Mouse (Mus musculus) hindbrain, postnatal 0 days (tissue): ENCODE measurements around the gene Olfr1123. TPM values are rescaled to one million over a fixed set of nuclear protein-coding genes. Genes with fewer than 3 reads are reported as not detected.
A peak's percentile ranks its signal among the peaks of the same experiment; 100 is the strongest.
"Not testable (repeated sequence)": the region's sequence is repeated elsewhere in the genome, so short reads cannot be mapped to it uniquely, and the experiment has no call there.

Source experiments
- ATAC-seq: fragments of 200-750 bp; cut with Nextera tagmentation; 2 replicates; pipeline ENCODE4 v1.8.0; 2017; ENCODE audit warnings: mild to moderate bottlenecking, moderate TSS enrichment, moderate library complexity
- DNase-seq: peaks from one replicate; pipeline ENCODE4 v3.0.0-alpha.2; 2015; ENCODE audit warnings: low spot score
- H3K27ac ChIP-seq: fragments of 300-500 bp; sonication (generic); 2 replicates; pipeline ENCODE4 v1.5.1; 2014; ENCODE audit warnings: mild to moderate bottlenecking
- H3K27me3 ChIP-seq: fragments of 300-500 bp; sonication (generic); 2 replicates; pipeline ENCODE4 v1.6.1; 2014; ENCODE audit warnings: low read length, mixed read lengths; ENCODE audit not compliant: insufficient read depth
- H3K36me3 ChIP-seq: fragments of 300-500 bp; sonication (generic); 2 replicates; pipeline ENCODE4 v1.6.1; 2014; ENCODE audit warnings: low read length, mixed read lengths; ENCODE audit not compliant: insufficient read depth
- H3K4me1 ChIP-seq: fragments of 300-500 bp; sonication (generic); 2 replicates; pipeline ENCODE4 v1.6.1; 2014; ENCODE audit warnings: antibody characterized with exemption, low read length, mixed read lengths; ENCODE audit not compliant: insufficient read depth
- H3K4me2 ChIP-seq: fragments of 300-500 bp; sonication (generic); 2 replicates; pipeline ENCODE4 v1.6.1; 2014; ENCODE audit warnings: low read depth, mild to moderate bottlenecking, low read length, moderate library complexity, mixed read lengths
- H3K4me3 ChIP-seq: fragments of 300-500 bp; sonication (generic); 2 replicates; pipeline ENCODE4 v1.5.1; 2014; ENCODE audit warnings: low read length
- H3K9ac ChIP-seq: fragments of 300-500 bp; sonication (generic); replicated peaks from 2 replicates; pipeline ENCODE4 v1.6.1; 2014; ENCODE audit warnings: mild to moderate bottlenecking, low read length, moderate library complexity, mixed read lengths
- H3K9me3 ChIP-seq: fragments of 300-500 bp; sonication (generic); 2 replicates; pipeline ENCODE4 v1.6.1; 2016; ENCODE audit warnings: low read length, mixed read lengths
- CTCF ChIP-seq: IDR thresholded peaks from 2 replicates; pipeline ENCODE4 v1.5.1; 2016; ENCODE audit warnings: antibody characterized with exemption, control low read depth, low read depth
- WGBS: fragments of 180-500 bp; shearing (Covaris S2); extraction: QIAGEN DNeasy Blood & Tissue Kit; methylation state at CpG from one replicate; pipeline ENCODE4 v1.1.7; 2014; 5-methylcytosine and 5-hydroxymethylcytosine counted together
- polyA plus RNA-seq: library from polyadenylated mRNA; unstranded; fragments of >200 nt; fragmentation: Nextera tagmentation; extraction: Ambion mirVana; gene quantifications from 2 replicates; pipeline ENCODE4 v1.2.1, GENCODE M21; 2015
- total RNA-seq: library from RNA; depleted of rRNA; stranded (reverse); fragments of >200 nt; gene quantifications from 2 replicates; pipeline ENCODE4 v1.2.3, GENCODE M21; 2014; rRNA removed

The Olfr1123 gene
- total RNA-seq (not detected in 2 replicates), polyA plus RNA-seq (not detected in 2 replicates)

- H3K4me2 ChIP-seq, result no peak within 1 kb of the TSS
- no peaks in the 10 kb centered on the region for H3K27me3 ChIP-seq
- H3K27ac ChIP-seq, result no peak within 1 kb of the TSS
- no peaks in the 10 kb centered on the region for H3K36me3 ChIP-seq
- ATAC-seq (no peak), DNase-seq (no peak)
- no peak within 1 kb of the TSS for H3K4me3 ChIP-seq
- no peaks in the 10 kb centered on the region for H3K9me3 ChIP-seq
- H3K4me1 ChIP-seq, result no peaks in the 10 kb centered on the region
- H3K9ac ChIP-seq, result no peak within 1 kb of the TSS
- 86% methylated on average over 1 of the region's 1 CpGs for WGBS
- TF ChIP-seq CTCF, result no peak
Measured at GRCm38 (mm10) chr2:87416335-87416734, at the start of gene Olfr1123. TSS of gene Olfr1123 (plus strand) at chr2:87416635.

- no peak for TF ChIP-seq CTCF
- 26% methylated on average over 1 of the region's 1 CpGs for WGBS
- DNase-seq, result no peak
- Histone ChIP-seq H3K4me2 (no peak within 1 kb of the TSS), H3K9ac (no peak within 1 kb of the TSS), H3K27ac (no peak within 1 kb of the TSS), H3K4me3 (no peak within 1 kb of the TSS), H3K4me1 (no peaks in the 10 kb centered on the region), H3K9me3 (no peaks in the 10 kb centered on the region), H3K27me3 (no peaks in the 10 kb centered on the region), H3K36me3 (no peaks in the 10 kb centered on the region)
- no peak for ATAC-seq
Measured at GRCm38 (mm10) chr2:87369595-87369994, 46.8 kb upstream of the Olfr1123 start, which contains the start of gene Olfr1121. TSS of gene Olfr1121 (plus strand) at chr2:87369895.

GRCm38 (mm10) chr2:87371726-87372125 is 44.7 kb upstream of the Olfr1123 start:
- Histone ChIP-seq H3K27ac (no peak overlapping the region), H3K9ac (no peak overlapping the region), H3K27me3 (no peaks in the 10 kb centered on the region), H3K4me3 (no peak overlapping the region), H3K4me2 (no peak overlapping the region), H3K36me3 (no peaks in the 10 kb centered on the region), H3K4me1 (no peaks in the 10 kb centered on the region), H3K9me3 (no peaks in the 10 kb centered on the region)
- TF ChIP-seq CTCF, result no peak
- 67% methylated on average over 4 of the region's 4 CpGs for WGBS
- DNase-seq (peak; percentile 31), ATAC-seq (peak; percentile 87)

GRCm38 (mm10) chr2:87383935-87384334 is 32.5 kb upstream of the Olfr1123 start:
- TF ChIP-seq CTCF, result no peak
- H3K4me3 ChIP-seq, result no peak overlapping the region
- H3K27me3 ChIP-seq, result no peaks in the 10 kb centered on the region
- ATAC-seq, result no peak
- 94% methylated on average over 2 of the region's 2 CpGs for WGBS
- H3K4me1 ChIP-seq, result no peaks in the 10 kb centered on the region
- DNase-seq, result no peak
- no peak overlapping the region for H3K4me2 ChIP-seq
- H3K9ac ChIP-seq, result no peak overlapping the region
- H3K9me3 ChIP-seq, result no peaks in the 10 kb centered on the region
- H3K27ac ChIP-seq, result no peak overlapping the region
- no peaks in the 10 kb centered on the region for H3K36me3 ChIP-seq

- DNase-seq (no peak), ATAC-seq (no peak)
- H3K4me3 ChIP-seq, result no peak within 1 kb of the TSS
- no peak within 1 kb of the TSS for H3K4me2 ChIP-seq
- H3K36me3 ChIP-seq, result no peaks in the 10 kb centered on the region
- no peaks in the 10 kb centered on the region for H3K9me3 ChIP-seq
- H3K27me3 ChIP-seq, result no peaks in the 10 kb centered on the region
- no peak for TF ChIP-seq CTCF
- no peaks in the 10 kb centered on the region for H3K4me1 ChIP-seq
- no peak within 1 kb of the TSS for H3K9ac ChIP-seq
- WGBS, result 92% methylated on average over 2 of the region's 2 CpGs
- H3K27ac ChIP-seq, result no peak within 1 kb of the TSS
Measured at GRCm38 (mm10) chr2:87385549-87385948, 30.9 kb upstream of the Olfr1123 start, which contains the start of gene Olfr1122. TSS of gene Olfr1122 (plus strand) at chr2:87385849.

GRCm38 (mm10) chr2:87393605-87394004 is 22.8 kb upstream of the Olfr1123 start:
- 89% methylated on average over 5 of the region's 5 CpGs for WGBS
- not testable (repeated sequence) for H3K4me2 ChIP-seq, H3K36me3 ChIP-seq, ATAC-seq, H3K27me3 ChIP-seq, DNase-seq, H3K9ac ChIP-seq, H3K4me1 ChIP-seq, H3K9me3 ChIP-seq, H3K27ac ChIP-seq, H3K4me3 ChIP-seq

GRCm38 (mm10) chr2:87394686-87395085 is 21.7 kb upstream of the Olfr1123 start:
- H3K27ac ChIP-seq, H3K36me3 ChIP-seq, H3K4me2 ChIP-seq, H3K4me1 ChIP-seq, H3K4me3 ChIP-seq, H3K9ac ChIP-seq, H3K27me3 ChIP-seq, H3K9me3 ChIP-seq: not testable (repeated sequence)
- peak; percentile 39; the same call in 1 of the 2 replicates for TF ChIP-seq CTCF
- ATAC-seq (0 out of 2 replicates have a peak, but pooled peaks have one; percentile 7), DNase-seq (peak; percentile 56)
- 77% methylated on average over 7 of the region's 7 CpGs for WGBS
